Mouse (Mus musculus) thymus, postnatal 10 days (tissue): ENCODE measurements at regions not wholly inside any gene's neighbourhood (a gene's known extent, or its start where the extent isn't known, plus 50 kb on each side); places are given as distances from the start of the nearest gene placed in this dataset.
A peak's percentile ranks its signal among the peaks of the same experiment; 100 is the strongest.

ENCODE experiments used
- DNase-seq, 2 experiments: peaks; one replicate each; pipeline ENCODE4 v3.0.0; 2021; ENCODE audit warnings: low spot score in 2 of 2

- DNase-seq: peak in 1 of 2 experiments; percentile 12
These were observed 60.8 kb upstream of the Gm10295 start for GRCm38 (mm10) chr7:71412079-71412478.

- no peak for DNase-seq
These were observed 60.2 kb upstream of the Gm10295 start for GRCm38 (mm10) chr7:71411293-71412011.

- DNase-seq: no peak
These were observed 58.6 kb upstream of the Gm10295 start for GRCm38 (mm10) chr7:71409903-71410302.

GRCm38 (mm10) chr7:71409061-71409460 lies 57.8 kb upstream of the Gm10295 start:
- DNase-seq: no peak

- no peak for DNase-seq
These were observed 55.0 kb upstream of the Gm10295 start for GRCm38 (mm10) chr7:71406283-71406682.
